In the genomic region with DNA sequence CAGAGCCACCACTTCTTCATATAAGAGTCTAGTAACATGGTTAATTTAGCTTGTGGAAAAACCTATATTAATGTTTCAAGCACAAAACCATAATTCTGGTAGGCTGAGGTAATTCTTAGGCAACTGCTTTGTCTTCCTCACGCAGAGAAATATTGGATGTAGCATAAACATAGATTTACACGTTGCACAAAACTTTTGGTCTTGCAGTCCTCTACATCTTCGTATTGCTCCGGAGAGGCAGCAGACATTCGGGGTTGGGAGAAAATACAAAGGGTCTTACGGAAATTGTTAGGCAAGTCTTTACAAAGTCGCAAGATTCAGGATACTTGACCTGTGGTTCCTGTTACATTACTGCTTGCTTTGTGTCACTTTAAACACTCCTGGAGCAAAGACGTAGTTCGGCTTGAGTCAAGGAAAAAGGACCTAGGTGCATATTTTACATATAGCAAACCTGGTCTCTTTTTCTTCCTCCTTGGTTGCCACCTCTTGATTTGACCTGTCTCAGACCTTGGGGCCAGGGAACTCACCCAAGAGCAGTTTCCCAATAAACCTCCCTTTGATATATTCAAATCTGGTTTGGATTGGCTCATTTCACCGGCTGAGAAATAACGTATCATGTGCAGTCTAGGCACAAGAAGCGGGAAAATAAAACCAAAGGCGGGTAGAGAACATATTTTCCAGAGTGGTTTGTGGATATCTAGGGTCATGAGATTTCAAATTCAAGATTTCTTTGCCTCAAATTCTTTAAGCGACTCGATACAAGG, we compare ENCODE assay signal across 1 mouse cellular context.
TF ChIP-seq lines count a peak whose summit lies in the region.

No protein-coding gene starts in this region.

TF ChIP-seq in MEL, 35 proteins besides CTCF, POLR2A, EP300 and RAD21:
- TF ChIP-seq POLR2AphosphoS5 (IDR thresholded peaks at IDR 0.05; ENCODE audit: borderline replicate concordance, low read depth, low read length) (peak; percentile 86; the same call in 1 of the 2 replicates), MAX (IDR thresholded peaks at IDR 0.05; ENCODE audit: low read length) (no peak), CHD2 (IDR thresholded peaks at IDR 0.05; ENCODE audit: low read length) (no peak)
